Mouse (Mus musculus): Measurements from ENCODE around the gene Rtkn2.

The Rtkn2 gene

DNA sequence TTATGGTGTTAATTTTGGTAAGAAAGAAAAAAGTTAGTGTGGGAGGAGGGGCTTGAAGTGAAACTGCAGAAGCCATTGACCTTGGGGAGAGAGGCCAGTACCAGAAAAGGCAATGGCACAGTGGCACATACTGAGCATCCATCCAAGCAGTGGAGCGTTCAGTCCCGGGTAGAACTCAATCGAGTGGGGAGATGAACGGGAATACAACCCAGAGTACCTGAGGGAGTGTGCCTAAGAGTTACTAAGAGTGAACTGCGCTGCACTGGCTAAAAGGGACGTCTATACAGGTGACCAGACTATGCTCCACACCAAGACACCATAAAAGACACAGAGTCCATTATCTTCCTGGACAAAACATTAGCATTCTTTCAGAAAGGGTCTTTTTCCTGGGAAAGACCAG, 128.3 kb downstream of the Rtkn2 start:
- DNase-seq = no peak
